Mouse (Mus musculus) brain, embryonic 14.5 days (tissue): ENCODE measurements around the gene Crybg3.

ENCODE experiments used
- CTCF ChIP-seq: fragments of 200-500 bp; IDR thresholded peaks from 2 replicates; pipeline ENCODE4 v1.5.1; 2012; ENCODE audit warnings: inconsistent platforms, mild to moderate bottlenecking, moderate library complexity, borderline replicate concordance; ENCODE audit not compliant: insufficient read depth, insufficient read length; ENCODE audit errors: extremely low read depth
- POLR2A ChIP-seq: fragments of 200-500 bp; IDR thresholded peaks from 2 replicates; pipeline ENCODE4 v1.6.1; 2012; ENCODE audit warnings: mild to moderate bottlenecking, inconsistent platforms, borderline replicate concordance; ENCODE audit not compliant: poor library complexity, insufficient read depth, insufficient read length, severe bottlenecking; ENCODE audit errors: extremely low read depth

- TF ChIP-seq CTCF (no peak), POLR2A (no peak)
Measured at GRCm38 (mm10) chr16:59487975-59488548, 112.7 kb downstream of the Crybg3 start.
